Mouse (Mus musculus) T-cell, adult 66 days (primary cell): ENCODE results near the gene Gm3880. TPM values are rescaled to one million over a fixed set of nuclear protein-coding genes. Genes with fewer than 3 reads are reported as not detected.

Source experiments
- total RNA-seq, 2 experiments: library from RNA; stranded (reverse); gene quantifications; 3 replicates in 1 of 2; 4 replicates in 1 of 2; pipeline ENCODE4 v1.2.4; 2023

The Gm3880 gene
- not detected for total RNA-seq

DNA sequence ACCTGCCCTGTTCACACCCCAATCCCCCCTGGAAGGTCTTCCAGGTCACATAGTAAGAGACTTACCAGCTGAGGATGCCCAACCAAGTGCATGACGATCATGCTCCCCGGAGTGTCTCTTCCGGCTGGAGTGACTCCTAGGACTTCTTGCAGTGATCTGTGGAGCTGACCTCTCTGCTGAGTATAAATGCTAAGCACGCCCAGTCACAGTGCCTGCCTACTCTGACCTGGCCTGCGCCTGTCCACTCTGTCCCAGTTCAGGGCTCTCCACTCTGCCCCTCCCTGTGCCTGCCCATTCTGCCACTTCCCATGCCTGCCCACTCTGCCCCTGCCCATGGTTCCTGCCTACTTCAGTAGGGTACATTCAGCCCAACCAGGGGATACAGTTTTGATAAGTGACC lies at the start of gene Gm3880:
TSS of gene Gm3880 (minus strand) at position 101 of the 400 bp plus-strand sequence.

GRCm38 (mm10) chrX:102707535-102707934 lies 20.8 kb upstream of the Gm3880 start, which contains the start of the genes Gm9112 and Dmrtc1b:
TSS of gene Gm9112 (minus strand) at chrX:102707635.
TSS of gene Dmrtc1b (plus strand) at chrX:102707865.

GRCm38 (mm10) chrX:102643823-102644572 lies 42.8 kb downstream of the Gm3880 start, which contains the start of gene Phka1:
TSS of gene Phka1 (minus strand) at chrX:102644246.

Other genes starting within 250 kb of the Gm3880 start
- 10 to 100 TPM; 22.2 to 30.8 TPM for gene Hdac8, start 181.6 kb downstream of the Gm3880 start, total RNA-seq
- gene Phka1, start 42.7 kb downstream of the Gm3880 start, total RNA-seq: under 1 TPM in 1 of 2 experiments, not detected in 1; 0.09 TPM
- gene Gm9112, start 20.7 kb upstream of the Gm3880 start, total RNA-seq: not detected
- gene Dmrtc1b, start 20.9 kb upstream of the Gm3880 start, total RNA-seq: not detected
- not detected for gene Dmrtc1c1, start 116.0 kb upstream of the Gm3880 start, total RNA-seq
- not detected for gene Dmrtc1c2, start 167.6 kb upstream of the Gm3880 start, total RNA-seq
- gene 1700031F05Rik, start 181.0 kb upstream of the Gm3880 start, total RNA-seq: not detected
- gene Dmrtc1a, start 221.7 kb upstream of the Gm3880 start, total RNA-seq: not detected
- not detected for gene 1700011M02Rik, start 221.9 kb upstream of the Gm3880 start, total RNA-seq
- gene 1700018G05Rik, start 241.4 kb upstream of the Gm3880 start, total RNA-seq: not detected